Mouse (Mus musculus): ENCODE data around the gene Cdc42bpb.

Gene Cdc42bpb

DNA sequence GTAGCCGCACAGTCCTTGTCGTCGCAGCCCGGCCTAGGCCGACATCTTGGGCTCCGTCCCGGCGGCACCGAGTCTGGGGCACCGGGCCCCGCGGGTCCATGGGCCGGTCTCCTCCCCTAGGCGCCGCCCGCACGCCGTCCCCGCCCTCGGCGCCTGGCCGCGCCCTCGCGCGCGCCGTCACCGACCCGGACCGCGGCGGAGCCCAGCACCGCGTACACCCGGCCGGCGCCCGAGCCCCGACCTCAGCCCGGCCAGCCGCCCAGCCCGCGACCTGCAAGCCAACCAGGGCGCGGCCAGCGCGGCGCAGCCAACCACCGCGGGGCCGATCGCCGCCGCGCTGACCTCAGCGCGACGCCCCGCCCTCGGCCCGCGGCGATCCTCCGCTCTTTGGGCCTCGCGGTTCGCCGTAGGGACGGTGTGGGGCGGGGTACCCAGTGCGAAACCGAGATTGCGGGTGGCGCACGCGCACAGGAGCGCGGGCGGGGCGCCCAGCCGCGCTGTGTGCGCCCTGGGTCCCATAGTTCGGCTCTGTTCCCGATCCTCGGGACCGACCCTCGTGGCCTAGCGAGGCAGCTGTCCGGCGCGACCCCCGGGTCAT is at the start of gene Cdc42bpb:
Gene Cdc42bpb (minus strand): TSS at position 343 of the 598 bp plus-strand sequence.
- WGBS: under 1% methylated on average over 91 of the region's 94 CpGs

DNA sequence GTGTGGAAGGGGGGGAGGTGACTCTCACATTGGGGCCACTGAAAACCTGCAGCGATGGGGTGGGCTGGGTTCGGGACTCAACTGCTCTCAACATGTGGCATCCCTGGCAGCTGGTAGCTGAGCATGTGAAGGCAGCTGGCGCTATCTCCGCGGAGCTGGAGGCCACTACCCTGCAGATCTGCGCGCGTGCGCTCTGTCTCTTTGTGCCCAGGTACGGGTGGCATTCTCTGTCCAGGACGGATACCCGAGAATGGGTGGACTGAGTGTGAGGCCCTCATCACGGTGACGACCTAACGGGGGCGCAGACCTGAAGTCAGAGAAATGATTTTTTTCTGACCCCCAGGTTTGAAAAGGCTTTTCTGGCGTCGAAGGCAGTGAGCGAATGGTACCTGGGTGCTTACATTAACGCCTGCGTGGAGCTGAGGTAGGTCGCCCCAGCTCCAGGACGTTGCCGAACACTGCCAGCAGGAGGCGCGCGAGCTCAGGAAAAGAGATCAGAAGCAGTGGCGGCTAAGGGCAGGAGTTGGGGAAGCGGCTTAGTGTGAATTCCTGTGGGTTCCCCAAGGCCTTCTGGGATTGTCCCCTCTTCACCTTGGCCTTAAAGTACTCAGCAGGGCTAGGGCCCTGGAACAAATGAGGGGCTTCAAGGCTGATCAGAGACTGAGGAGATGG is 48.4 kb upstream of the Cdc42bpb start:
- 13% methylated on average over 29 of the region's 29 CpGs for WGBS

DNA sequence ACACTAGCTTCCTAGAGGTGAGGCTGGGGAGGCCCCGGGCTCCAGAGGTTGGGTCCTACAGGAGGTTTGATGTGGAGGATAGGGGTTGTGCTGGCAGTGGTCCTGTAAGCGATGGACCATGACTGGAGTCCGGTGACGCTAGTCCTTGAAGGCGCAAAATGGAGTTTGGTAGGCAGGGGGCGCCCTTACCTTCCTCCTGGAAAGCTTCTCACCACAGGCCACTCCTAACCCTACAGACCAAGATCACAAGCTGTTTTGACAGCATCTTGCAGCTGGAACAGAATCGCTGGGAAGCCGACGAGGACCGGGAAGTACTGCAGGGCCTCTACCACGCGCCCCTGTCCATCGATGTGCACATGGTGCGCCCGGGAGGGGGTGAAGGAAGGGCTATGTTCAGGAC is 47.7 kb upstream of the Cdc42bpb start:
- WGBS: 4% methylated on average over 15 of the region's 15 CpGs

DNA sequence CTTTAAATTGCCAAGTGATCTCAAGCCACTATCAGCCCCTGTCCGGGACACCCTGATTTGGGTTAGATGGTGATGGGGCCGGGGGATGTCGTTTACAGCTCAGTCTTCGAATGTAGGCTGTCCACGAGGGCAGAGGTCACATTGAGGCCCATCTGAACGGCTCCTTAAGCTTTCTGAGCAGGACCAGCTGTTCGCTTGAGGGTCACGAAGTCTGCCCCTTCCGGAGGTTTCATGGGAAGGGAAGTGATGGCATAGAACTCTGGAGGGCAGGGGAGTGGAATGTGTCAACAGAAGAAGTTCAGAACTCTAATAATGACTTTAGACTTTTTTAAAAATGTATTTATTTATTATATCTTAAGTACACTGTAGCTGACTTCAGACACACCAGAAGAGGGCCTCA is 47.0 kb upstream of the Cdc42bpb start:
- 52% methylated on average over 9 of the region's 9 CpGs for WGBS

DNA sequence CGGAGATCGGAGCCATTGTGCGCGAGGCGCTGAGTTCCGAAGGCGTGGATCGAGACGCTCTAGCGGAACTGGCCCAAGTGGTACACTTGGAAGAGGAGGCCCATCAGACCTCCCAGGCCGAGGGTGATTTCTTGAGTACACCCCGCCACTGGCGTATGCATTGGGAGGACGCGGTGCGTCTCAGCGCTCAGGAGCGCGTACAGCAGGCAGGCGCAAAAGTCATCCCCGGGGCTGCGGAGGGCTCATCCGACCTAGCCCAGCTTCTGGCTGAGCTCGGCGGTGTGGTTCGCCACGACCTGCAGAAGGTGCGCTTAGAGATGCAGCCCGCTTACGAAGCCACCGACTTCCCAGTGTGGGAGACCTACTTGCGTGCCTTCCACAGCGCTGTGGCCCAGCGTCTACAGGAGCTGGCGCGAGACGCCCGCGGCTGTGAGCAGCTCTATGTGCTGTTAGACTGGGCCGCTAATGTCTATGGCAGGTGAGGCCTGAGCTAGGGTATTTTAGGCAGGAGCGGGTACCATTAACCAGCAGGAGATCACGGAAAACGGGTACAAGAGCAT is 46.1 kb upstream of the Cdc42bpb start:
- 22% methylated on average over 43 of the region's 43 CpGs for WGBS

DNA sequence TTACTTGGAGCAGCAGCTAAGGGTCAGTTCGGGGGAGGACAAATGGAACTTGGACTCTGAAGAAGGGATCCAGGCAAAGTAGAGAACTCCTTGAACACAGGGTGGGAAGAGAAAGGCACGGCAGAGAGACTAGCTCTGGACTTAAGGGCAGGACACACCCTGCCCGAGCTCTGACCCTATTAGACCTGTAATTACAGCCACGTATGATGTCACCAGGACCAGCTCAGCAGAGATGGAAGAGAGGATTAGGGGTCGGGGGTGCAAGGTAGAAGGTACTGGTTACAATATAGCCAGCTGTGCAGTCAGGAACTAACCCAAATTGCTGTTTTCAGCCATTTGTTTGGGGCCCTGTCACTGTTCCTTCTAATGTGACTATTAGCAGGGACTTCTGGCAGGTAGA is 45.3 kb upstream of the Cdc42bpb start:
- 76% methylated on average over 5 of the region's 5 CpGs for WGBS

DNA sequence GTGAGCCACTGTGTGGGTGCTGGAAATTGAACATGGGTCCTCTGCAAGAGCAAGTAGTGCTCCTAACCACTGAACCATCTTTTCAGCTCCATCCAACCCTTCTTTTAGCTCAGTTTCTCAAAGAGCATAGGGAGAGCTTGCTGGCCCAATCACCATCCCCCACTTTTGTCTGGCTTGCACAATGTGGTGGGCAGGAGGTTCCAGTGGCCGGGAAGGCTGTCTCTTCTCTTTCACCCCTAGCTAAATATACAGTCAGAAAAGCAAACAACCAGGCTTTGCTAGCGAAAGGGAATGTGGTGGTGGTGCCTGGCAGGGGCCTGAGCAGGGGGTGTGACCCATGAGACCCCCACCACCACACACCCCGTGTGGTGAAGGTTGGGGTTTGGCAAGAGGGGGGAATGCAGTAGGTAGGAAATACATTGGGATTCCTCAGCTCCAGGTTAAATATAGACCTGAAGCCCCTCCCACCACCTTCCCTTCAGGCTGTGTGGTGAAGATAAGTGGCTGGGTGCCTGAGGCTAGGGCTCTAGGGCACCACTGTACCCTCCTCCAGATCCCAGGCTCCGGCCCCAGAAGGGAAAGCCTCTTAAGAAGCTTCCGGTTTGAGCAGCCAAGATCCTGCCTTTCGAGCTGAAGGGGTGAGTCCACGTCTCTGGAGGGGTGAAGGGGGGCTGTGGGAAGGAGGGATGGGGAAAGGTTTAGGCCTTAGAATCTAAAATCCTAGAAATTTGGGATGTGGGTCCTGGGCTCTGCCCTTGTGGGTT is 43.6 kb upstream of the Cdc42bpb start:
- WGBS: 57% methylated on average over 7 of the region's 7 CpGs

DNA sequence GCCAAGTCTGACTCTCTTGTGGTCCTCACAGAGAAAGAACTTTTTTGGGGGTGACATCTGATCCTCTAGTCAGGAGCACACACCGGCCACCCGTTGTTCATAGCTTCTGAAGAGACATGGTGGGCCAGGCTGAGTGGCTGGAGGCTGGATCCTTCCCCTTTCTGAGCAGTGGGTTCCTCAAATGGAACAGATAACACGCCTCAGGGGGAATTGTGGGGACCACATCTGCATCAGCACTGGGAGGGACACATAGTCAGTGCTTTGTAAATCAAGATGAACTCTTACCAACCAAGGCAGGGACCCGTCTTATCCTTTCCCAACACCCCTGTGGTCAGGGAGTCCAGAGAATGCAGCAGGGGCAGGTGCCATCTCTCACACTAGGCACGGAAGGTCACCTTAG is 42.4 kb upstream of the Cdc42bpb start:
- WGBS: 93% methylated on average over 5 of the region's 5 CpGs

DNA sequence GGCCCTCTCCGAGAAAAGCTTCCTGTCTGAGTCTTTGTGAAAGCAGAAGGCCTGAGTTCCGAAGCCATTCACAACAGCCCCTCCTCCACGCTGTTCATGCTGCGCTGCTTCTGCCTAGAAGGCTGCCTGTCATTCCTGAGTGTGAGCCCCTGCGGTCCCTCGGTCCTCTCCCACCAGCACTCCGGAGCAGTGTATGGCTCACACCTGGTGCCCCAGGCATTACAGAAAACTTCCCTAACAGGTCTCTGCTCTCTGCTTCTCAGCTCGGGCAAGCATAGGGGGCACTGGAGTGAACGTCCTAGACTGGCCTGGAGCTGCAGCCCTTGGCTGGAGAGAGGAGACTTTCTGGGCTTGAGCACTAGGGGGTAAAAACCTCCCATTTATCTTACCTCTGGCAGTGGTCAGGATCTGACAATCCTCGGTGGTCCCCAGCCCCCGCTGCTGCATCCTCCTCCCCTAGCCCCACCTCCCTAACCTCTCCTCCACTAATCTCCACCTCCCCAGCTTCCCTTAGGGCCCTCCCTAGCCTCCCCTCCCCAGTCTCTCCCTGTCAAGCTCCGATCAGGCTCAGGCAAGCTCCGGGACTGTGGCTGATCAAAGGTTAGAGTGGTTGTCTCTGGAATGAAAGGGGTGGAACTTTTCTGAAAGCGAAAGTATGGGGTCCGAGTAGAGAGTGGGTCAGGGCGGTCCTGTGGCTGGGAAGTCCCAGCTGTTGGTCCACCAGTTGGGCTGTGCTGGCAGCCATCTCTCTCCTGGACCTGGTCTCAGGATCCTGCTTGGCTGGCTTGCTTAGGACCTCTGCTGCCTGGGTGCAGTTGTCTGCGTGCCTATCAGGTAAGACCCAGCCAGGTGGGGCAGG is 39.6 kb upstream of the Cdc42bpb start, which contains the start of gene Exoc3l4:
Gene Exoc3l4 (plus strand): TSS at position 97 of the 859 bp plus-strand sequence.
- WGBS: 31% methylated on average over 17 of the region's 17 CpGs

DNA sequence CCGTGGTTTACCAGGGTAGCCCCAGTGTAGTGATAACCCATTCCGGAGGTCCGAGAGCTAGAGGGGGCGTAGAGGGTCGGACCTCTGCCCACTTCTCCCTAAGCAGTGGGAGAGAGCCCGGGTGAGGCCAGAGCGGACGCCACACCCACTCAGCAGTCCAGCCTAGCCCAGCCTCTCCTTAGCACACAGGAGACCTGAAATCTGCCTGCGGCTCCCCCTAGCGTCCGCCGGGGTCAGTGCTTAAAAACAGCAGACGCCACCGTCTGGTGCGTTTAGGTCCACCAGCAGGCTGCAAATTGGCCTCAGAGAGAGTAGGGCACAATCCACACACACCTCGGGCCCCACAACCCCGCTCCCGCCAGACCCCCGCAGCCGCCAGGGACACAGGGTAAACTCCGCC is 35.8 kb upstream of the Cdc42bpb start:
- WGBS: 3% methylated on average over 21 of the region's 21 CpGs

DNA sequence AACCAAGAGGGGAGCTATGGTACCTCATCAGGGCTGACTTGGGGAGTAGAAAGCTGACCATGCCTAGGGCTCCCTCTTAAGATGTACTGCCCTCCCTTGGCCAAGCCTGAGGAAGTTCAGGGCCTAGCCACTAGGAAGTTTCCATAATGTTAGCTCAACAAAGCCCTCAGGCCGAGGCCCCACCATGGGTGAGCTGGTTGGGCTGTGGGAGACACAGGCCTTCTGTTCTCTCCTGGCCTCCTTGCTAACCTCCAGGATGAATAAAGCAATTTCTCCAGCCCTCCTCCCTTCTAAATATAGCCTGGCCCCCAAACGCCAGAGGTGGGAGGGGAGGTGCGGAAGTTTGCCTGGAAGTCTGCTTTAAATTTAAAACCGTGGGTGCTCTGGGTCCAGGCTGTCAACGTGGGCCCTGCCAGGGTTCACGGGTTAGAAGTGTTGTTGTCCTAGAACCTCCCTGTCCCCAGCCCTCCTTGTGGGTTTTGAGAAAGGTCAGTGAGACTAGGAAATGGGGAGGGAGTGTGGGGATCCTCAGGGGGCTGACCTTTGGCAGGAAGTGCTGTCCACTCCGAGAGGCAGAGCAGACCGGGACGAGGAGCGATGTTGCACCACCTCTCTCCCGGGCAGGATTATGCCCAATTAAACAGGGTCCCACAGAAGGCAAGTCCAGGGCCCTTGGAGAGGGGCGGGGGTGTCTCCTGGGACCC is 35.2 kb upstream of the Cdc42bpb start:
- 24% methylated on average over 12 of the region's 12 CpGs for WGBS

DNA sequence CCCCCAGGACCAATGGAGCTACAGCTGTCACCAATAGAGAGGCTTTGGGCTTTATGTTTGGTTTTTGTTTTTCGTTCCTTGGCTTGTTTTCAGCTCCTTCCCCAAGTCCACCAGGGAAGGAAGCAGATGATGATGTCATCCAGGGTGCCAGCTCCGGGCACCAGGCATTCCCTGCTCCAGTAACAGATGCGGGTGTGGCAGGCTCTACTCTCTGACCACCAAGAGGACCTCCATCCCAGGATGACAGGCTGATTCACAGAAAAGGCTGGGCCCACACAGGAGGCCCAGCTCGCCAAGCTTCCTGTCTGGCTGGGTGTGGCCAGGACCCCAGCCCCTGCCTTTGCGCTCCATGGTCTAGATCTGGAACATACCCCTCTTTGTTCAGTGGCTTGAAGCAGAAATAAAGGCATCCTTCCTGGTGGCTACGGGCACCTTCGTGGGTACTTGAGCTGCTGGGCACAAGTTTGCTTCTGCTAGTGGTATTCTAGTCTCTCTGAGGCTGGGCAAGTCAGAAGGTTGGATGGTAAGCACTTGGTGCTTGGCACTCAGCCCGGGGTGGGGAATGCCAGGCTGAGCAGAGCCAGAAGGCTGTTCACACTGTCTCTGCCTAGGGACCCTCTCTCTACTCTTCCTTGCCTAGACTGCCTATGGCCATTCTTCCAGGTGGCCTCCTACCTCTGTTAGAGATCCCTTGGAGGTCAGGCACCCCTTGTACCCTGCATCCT is 34.3 kb upstream of the Cdc42bpb start:
- WGBS: 80% methylated on average over 8 of the region's 8 CpGs

DNA sequence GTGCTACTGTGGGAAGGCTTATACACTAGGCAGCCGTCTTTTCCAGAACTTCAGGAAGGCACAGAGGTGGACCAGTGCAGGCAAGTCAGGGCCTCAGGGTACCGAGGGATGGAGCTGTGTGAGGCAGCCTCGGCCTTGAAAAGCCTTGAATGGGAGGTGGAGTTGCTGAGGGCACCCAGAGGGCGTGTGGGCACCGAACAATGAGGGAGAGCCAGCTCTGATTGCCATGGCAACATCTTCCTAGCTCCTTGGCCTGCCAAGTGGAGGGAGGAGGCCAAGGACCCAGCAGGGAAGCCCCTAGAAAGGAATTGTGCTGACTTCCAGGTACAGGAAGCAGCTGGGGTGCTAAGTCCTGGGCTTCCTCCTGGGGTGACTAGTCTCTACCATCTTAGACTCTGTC is 32.1 kb upstream of the Cdc42bpb start:
- WGBS: 45% methylated on average over 5 of the region's 5 CpGs

DNA sequence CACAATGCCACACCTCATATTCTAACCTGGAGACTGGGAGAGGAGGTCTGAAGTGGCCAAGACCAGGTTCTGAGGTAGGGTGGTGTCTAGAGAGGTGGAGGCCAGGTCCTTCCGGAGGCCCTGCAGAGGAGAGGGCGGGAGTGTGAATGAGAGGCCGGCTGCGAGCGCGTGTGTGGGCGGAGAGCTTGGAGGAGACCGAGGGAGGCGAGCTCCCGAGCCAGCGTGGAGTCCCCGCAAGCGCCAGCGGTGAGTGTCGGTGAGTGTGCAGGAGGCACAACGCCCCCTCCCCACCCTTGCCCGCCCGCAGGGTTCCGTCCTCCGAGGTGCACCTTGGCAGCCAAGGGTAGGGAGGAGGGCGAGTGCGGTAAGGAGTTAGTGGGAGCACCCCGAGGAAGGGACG is 29.1 kb upstream of the Cdc42bpb start, which contains the start of gene Lbhd2:
Gene Lbhd2 (plus strand): TSS at position 188 of the 400 bp plus-strand sequence.
- WGBS: 3% methylated on average over 24 of the region's 24 CpGs

DNA sequence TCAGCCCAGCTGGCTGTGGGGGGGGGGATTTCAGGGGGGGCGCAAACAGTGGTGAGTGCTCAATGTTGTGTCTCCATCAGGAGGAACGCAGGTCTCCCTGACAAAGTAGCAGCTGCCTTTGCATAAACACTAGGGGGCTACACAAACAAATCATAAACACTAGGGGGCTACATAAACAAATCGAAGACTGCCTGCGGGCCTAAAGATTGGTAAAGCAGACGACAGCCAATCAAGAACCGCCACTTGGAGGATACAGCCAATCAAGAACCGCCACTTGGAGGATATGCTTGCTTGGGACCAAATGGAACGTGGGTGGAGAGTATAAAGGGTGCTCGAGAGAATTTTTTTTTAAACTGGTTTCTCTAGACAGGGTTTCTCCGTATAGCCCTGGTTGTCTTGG is 27.4 kb upstream of the Cdc42bpb start:
- 66% methylated on average over 10 of the region's 10 CpGs for WGBS

DNA sequence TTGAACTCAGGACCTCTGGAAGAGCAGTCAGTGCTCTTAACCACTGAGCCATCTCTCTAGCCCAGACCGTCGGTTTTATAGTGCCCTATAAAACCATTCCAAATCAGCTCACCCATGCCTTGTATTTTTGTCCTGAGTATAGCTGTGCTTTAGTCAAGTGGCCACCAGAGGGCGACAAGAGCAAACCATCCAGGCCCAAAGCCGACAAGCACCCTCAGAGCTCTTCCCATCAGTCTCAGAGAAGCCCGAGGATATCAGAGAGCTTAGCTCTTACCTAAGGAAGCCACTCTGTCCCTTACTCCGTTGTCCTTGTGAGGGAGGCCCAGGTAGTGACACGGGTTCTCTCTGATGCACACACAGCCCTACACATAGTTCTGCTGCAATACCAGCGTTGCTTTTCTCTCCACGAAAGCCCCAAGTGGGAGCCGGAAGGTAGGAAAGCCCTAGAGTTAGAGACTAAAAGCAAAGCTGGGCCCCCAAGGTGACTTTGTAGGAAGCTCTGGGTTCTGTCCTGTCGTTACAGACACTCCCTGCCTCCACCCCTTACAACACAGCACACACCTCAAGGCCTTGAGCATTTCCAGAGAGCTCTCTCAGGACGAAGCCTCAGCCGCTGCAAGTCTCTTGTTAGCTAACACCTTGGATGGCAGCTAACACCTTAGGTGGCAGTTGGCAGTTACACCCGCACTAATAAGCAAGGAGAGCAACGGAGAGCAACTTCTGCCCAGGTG is 24.1 kb upstream of the Cdc42bpb start:
- WGBS: 30% methylated on average over 15 of the region's 15 CpGs

DNA sequence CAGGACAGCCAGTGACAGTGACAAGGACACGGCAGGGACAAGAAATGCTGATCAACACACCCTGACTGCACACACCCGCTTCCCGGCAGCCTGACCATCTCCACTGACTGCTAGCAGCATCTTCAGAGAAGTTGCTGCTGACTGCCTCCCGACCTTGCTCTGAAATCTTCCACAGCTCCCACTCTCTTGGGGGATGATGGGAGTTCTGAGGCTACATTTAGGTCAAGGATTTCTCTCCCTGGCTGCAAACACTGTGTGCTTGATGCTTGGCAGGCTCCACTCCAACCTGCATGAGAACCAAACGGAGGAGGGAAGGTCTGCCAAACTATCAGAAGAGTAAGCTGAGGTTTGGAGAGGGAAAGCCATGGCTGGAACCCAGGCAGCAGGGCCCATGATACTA is 19.5 kb upstream of the Cdc42bpb start:
- 57% methylated on average over 5 of the region's 5 CpGs for WGBS

DNA sequence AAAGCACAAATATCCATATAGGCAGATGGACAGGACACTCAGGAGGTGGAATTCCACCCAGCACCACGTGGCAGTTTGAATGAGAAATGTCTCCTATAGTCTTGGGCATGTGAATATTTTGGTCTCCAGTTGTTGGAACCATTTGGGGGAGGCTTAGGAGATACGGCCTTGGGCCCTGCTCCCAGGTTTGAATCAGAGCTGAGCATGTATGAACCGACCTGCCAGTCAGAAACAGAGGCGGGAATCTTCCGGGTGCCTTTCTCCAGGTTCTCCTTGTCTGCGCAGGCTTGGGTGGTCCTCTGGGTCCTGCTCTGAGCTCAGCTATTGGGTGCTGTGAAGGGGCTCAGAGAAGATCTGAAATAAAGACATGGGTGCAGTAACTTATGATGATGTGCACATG is 16.5 kb upstream of the Cdc42bpb start:
- whole genome bisulfite sequencing: 89% methylated on average over 6 of the region's 6 CpGs

DNA sequence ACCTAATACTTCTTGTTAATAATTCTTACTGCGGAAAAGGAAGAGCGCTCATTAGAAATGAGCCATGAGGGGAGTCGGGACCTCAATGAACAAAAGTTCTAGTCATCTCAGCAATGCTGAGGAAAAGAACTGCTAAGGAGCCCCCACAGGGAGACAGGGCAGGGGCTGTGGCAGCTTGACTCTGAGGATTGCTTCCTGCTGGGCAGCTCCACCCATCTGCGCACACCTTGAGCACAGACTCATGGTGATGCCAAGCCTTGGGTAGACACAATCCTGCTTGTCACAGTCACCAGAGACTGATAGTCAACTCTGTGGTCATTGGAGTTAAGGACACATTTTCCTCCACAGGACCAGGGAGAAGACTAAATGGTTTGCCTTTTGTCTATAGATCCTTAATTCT is 9.6 kb upstream of the Cdc42bpb start:
- 82% methylated on average over 4 of the region's 4 CpGs for whole genome bisulfite sequencing

All from cerebral cortex, adult 2 months (tissue).